Mouse (Mus musculus) midbrain, embryonic 13.5 days (tissue): ENCODE results near the gene Hpn. TPM values are rescaled to one million over a fixed set of nuclear protein-coding genes. Genes with fewer than 3 reads are reported as not detected.

Experiments
- ATAC-seq: fragments of 200-750 bp; cut with Nextera tagmentation; 2 replicates; pipeline ENCODE4 v1.8.0; 2017; ENCODE audit warnings: mild to moderate bottlenecking, moderate TSS enrichment, moderate library complexity
- H3K27ac ChIP-seq: fragments of 300-500 bp; sonication (generic); 2 replicates; pipeline ENCODE4 v1.5.1; 2015; ENCODE audit warnings: inconsistent platforms, mild to moderate bottlenecking, moderate library complexity
- H3K27me3 ChIP-seq: fragments of 300-500 bp; sonication (generic); 2 replicates; pipeline ENCODE4 v1.6.1; 2015; ENCODE audit warnings: mild to moderate bottlenecking, inconsistent platforms
- H3K36me3 ChIP-seq: fragments of 300-500 bp; sonication (generic); 2 replicates; pipeline ENCODE4 v1.6.1; 2015; ENCODE audit warnings: mild to moderate bottlenecking, inconsistent platforms
- H3K4me1 ChIP-seq: fragments of 300-500 bp; sonication (generic); replicated peaks from 2 replicates; pipeline ENCODE4 v1.6.1; 2015; ENCODE audit warnings: inconsistent platforms
- H3K4me2 ChIP-seq: fragments of 300-500 bp; sonication (generic); replicated peaks from 2 replicates; pipeline ENCODE4 v1.6.1; 2015; ENCODE audit warnings: moderate library complexity, mild to moderate bottlenecking, inconsistent platforms
- H3K4me3 ChIP-seq: fragments of 300-500 bp; sonication (generic); replicated peaks from 2 replicates; pipeline ENCODE4 v1.5.1; 2015; ENCODE audit warnings: mild to moderate bottlenecking, inconsistent platforms
- H3K9ac ChIP-seq: fragments of 300-500 bp; sonication (generic); replicated peaks from 2 replicates; pipeline ENCODE4 v1.6.1; 2015; ENCODE audit warnings: mild to moderate bottlenecking, inconsistent platforms
- H3K9me3 ChIP-seq: fragments of 300-500 bp; sonication (generic); 2 replicates; pipeline ENCODE4 v1.6.1; 2016; ENCODE audit warnings: mild to moderate bottlenecking, inconsistent platforms
- WGBS: fragments of 180-500 bp; shearing (Covaris S2); methylation state at CpG from one replicate; pipeline ENCODE4 v1.1.7; 2015; 5-methylcytosine and 5-hydroxymethylcytosine counted together
- polyA plus RNA-seq: library from polyadenylated mRNA; unstranded; fragments of >200 nt; fragmentation: Nextera tagmentation; extraction: Ambion mirVana; gene quantifications from 2 replicates; pipeline ENCODE4 v1.2.1, GENCODE M21; 2015

Hpn gene
- polyA plus RNA-seq: 0.18 and 0.59 TPM in 2 replicates

DNA sequence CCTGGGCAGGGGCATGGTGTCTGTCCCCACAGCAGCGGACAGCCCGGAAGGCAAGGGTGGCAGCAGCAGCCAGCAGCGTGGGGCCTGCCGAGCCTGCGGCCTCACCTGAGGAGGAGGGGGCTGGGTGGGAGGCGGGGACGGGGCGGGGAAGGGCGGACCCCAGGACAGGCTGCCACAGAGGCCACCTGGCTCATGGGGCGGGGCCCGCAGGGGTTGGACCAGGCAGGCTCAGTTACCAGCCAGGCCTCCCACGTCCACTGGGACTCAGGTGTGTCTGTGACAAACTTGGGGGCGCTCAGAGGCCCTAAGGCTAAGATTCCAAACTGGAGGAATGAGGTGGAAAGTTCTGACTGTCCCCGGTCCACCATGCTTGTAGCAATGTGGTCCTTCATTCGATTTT is at the start of gene Hpn:
Gene Hpn, minus strand, starts transcription at position 109 of the 400 bp plus-strand sequence.
- Histone ChIP-seq H3K4me3 (no peak within 1 kb of the TSS), H3K27me3 (0 out of 2 replicates have a peak, but pooled peaks cover 11% of the 10 kb centered on the region), H3K36me3 (no peaks in the 10 kb centered on the region), H3K4me2 (no peak within 1 kb of the TSS), H3K27ac (no peak within 1 kb of the TSS), H3K4me1 (no peaks in the 10 kb centered on the region; the same call in 1 of the 2 replicates), H3K9ac (no peak within 1 kb of the TSS), H3K9me3 (no peaks in the 10 kb centered on the region)
- no peak for ATAC-seq
- 16% methylated on average over 15 of the region's 15 CpGs for WGBS

- Histone ChIP-seq H3K4me3 (no peak overlapping the region), H3K4me1 (no peaks in the 10 kb centered on the region), H3K36me3 (no peaks in the 10 kb centered on the region), H3K4me2 (no peak overlapping the region), H3K9ac (no peak overlapping the region), H3K9me3 (no peaks in the 10 kb centered on the region), H3K27ac (no peak overlapping the region), H3K27me3 (no peaks in the 10 kb centered on the region)
- no peak for ATAC-seq
- 71% methylated on average over 1 of the region's 1 CpGs for WGBS
These were observed 49.7 kb upstream of the Hpn start for GRCm38 (mm10) chr7:31164748-31165147.

GRCm38 (mm10) chr7:31163666-31164577 is 48.8 kb upstream of the Hpn start:
- no peaks in the 10 kb centered on the region for H3K9me3 ChIP-seq
- no peak overlapping the region for H3K4me3 ChIP-seq
- no peak overlapping the region for H3K4me2 ChIP-seq
- H3K36me3 ChIP-seq: no peaks in the 10 kb centered on the region
- no peaks in the 10 kb centered on the region for H3K4me1 ChIP-seq
- no peak for ATAC-seq
- H3K9ac ChIP-seq: no peak overlapping the region
- H3K27me3 ChIP-seq: no peaks in the 10 kb centered on the region
- no peak overlapping the region for H3K27ac ChIP-seq
- WGBS: 65% methylated on average over 3 of the region's 3 CpGs

GRCm38 (mm10) chr7:31162324-31162723 is 47.2 kb upstream of the Hpn start:
- Histone ChIP-seq H3K9me3 (no peaks in the 10 kb centered on the region), H3K4me2 (no peak overlapping the region), H3K4me1 (no peaks in the 10 kb centered on the region), H3K27ac (no peak overlapping the region), H3K9ac (no peak overlapping the region), H3K4me3 (no peak overlapping the region), H3K36me3 (no peaks in the 10 kb centered on the region), H3K27me3 (no peaks in the 10 kb centered on the region)
- 74% methylated on average over 11 of the region's 11 CpGs for WGBS
- no peak for ATAC-seq

GRCm38 (mm10) chr7:31161831-31162230 is 46.7 kb upstream of the Hpn start:
- H3K9ac ChIP-seq: no peak overlapping the region
- ATAC-seq: no peak
- no peak overlapping the region for H3K4me2 ChIP-seq
- no peaks in the 10 kb centered on the region for H3K4me1 ChIP-seq
- no peak overlapping the region for H3K4me3 ChIP-seq
- H3K36me3 ChIP-seq: no peaks in the 10 kb centered on the region
- no peaks in the 10 kb centered on the region for H3K9me3 ChIP-seq
- no peaks in the 10 kb centered on the region for H3K27me3 ChIP-seq
- 66% methylated on average over 3 of the region's 3 CpGs for WGBS
- no peak overlapping the region for H3K27ac ChIP-seq

DNA sequence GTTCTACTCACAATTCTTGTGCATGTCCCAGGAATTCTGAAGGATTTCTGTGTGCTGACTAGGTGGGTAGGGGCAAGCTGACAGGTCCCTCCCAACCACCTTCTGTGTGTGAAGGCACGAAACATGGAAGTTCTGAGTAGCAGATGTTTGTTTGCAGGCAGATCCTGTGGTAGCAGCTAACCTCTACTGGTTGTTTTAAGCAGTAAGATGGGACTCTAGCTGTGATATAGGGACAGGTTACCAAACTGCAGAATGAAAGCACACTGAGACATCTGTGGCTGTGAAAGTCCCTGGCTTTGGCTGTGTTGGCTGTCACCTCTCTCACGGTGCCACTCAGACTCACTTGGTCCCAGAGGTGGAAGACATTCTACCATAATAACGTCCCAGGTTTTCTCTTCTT is 46.2 kb upstream of the Hpn start:
- Histone ChIP-seq H3K4me2 (no peak overlapping the region), H3K4me3 (no peak overlapping the region), H3K27ac (no peak overlapping the region), H3K27me3 (no peaks in the 10 kb centered on the region), H3K4me1 (no peaks in the 10 kb centered on the region), H3K36me3 (no peaks in the 10 kb centered on the region), H3K9ac (no peak overlapping the region), H3K9me3 (no peaks in the 10 kb centered on the region)
- 79% methylated on average over 3 of the region's 3 CpGs for WGBS
- ATAC-seq: no peak

GRCm38 (mm10) chr7:31160763-31161162 is 45.7 kb upstream of the Hpn start:
- Histone ChIP-seq H3K36me3 (no peaks in the 10 kb centered on the region), H3K4me1 (no peaks in the 10 kb centered on the region), H3K4me3 (no peak overlapping the region), H3K9ac (no peak overlapping the region), H3K9me3 (no peaks in the 10 kb centered on the region), H3K27ac (no peak overlapping the region), H3K4me2 (no peak overlapping the region), H3K27me3 (no peaks in the 10 kb centered on the region)
- WGBS: 91% methylated on average over 5 of the region's 5 CpGs
- no peak for ATAC-seq

DNA sequence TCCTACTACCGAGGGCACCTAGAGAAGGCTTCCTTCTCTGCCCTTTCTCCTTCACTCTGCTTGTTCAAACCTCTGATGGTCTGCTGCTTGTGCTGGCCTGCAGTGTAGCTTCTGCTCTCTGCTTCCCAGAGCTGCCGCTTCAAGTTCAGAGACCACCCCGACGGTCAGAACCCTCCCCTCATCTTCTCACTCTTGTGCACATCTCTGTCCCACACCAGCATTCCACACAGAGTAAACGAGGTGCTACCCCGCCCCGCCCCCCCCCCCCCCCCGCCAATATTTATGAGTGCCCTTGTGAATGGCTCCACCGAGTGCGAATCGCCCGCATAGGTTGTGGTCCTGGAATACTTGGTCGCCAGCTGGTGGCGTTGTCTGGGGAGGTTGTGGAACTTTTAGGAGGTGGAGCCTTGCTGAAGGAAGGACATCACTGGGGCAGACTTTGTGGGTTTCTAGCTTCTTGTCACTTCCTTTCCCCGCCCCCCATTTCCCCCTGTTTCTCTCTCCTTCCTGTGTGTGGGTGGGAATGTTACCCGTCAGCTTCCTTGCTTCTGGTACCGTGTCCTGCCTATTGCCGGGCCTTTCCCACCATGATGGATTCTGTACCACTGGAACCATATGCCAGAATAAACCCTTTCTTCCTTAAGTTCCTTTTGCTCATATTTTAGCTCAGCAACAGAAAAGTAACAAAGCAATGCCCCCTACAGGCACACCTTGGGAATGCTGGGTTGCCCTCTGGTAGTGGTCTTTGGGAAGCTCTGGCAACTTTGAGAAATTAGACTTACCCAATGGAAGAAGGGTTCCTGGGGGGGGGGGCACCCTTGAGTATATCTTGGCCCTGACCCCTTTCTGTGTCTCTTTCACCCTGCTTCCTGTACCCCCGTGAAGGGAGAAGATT is 41.2 kb upstream of the Hpn start:
- ATAC-seq: no peak
- 45% methylated on average over 15 of the region's 19 CpGs for WGBS
- H3K36me3 ChIP-seq: no peaks in the 10 kb centered on the region
- no peak overlapping the region for H3K4me3 ChIP-seq
- H3K27ac ChIP-seq: no peak overlapping the region
- no peaks in the 10 kb centered on the region for H3K27me3 ChIP-seq
- no peak overlapping the region for H3K4me2 ChIP-seq
- no peak overlapping the region for H3K9ac ChIP-seq
- H3K9me3 ChIP-seq: no peaks in the 10 kb centered on the region
- peaks cover 8% of the 10 kb centered on the region for H3K4me1 ChIP-seq

- Histone ChIP-seq H3K36me3 (no peaks in the 10 kb centered on the region), H3K27ac (no peak within 1 kb of the TSS), H3K4me3 (no peak within 1 kb of the TSS), H3K4me1 (peaks cover 10% of the 10 kb centered on the region), H3K9ac (no peak within 1 kb of the TSS), H3K27me3 (no peaks in the 10 kb centered on the region), H3K9me3 (no peaks in the 10 kb centered on the region), H3K4me2 (no peak within 1 kb of the TSS)
- ATAC-seq: no peak
- WGBS: 64% methylated on average over 5 of the region's 5 CpGs
These were observed 40.4 kb upstream of the Hpn start, which contains the start of gene Gramd1a for GRCm38 (mm10) chr7:31155296-31156033. Gramd1a (minus strand) TSS chr7:31155896.

DNA sequence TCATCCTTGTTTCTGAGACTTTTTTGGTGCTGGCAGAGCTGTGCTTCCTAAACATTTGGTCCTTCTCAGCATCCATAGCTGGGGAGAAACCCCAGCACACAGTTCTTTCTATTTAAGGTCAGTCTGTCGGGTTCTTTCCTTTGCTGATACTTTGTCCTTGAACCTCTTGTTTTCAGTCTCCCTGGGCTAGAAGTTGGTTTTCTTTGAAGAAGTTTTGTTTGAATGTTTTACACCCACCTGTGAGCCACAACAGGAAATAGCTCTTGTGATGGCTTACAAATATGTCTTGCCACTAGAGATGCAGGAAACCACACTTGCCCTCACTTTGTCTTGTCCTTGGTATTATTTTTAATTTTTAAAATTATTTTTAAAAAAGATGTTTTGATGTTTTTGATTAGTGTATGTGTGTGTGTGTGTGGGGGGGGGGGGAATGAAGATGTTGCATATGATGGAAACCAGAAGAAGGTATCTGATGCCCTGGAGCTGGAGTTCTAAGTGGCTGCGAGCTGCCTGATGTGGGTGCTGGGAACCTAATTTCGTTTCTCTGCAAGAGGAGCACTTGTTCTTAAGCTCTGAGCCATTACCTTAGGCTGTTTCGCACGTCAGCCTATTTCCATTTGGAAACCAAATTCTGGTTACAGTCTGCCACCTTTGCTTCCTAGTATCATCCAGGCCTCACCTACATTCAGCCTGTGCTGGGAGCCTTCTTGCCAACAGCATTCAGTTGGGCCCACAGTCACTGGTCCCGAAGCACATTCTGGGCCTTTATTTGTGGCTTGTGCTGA is 38.6 kb upstream of the Hpn start:
- H3K27me3 ChIP-seq: no peaks in the 10 kb centered on the region
- ATAC-seq: no peak
- H3K27ac ChIP-seq: no peak overlapping the region
- H3K4me3 ChIP-seq: no peak overlapping the region
- 91% methylated on average over 6 of the region's 6 CpGs for WGBS
- no peaks in the 10 kb centered on the region for H3K9me3 ChIP-seq
- H3K4me1 ChIP-seq: peaks cover 18% of the 10 kb centered on the region
- no peaks in the 10 kb centered on the region for H3K36me3 ChIP-seq
- H3K4me2 ChIP-seq: no peak overlapping the region
- H3K9ac ChIP-seq: no peak overlapping the region
